23 mouse cellular contexts compared by ENCODE assay signal in the genomic region with DNA sequence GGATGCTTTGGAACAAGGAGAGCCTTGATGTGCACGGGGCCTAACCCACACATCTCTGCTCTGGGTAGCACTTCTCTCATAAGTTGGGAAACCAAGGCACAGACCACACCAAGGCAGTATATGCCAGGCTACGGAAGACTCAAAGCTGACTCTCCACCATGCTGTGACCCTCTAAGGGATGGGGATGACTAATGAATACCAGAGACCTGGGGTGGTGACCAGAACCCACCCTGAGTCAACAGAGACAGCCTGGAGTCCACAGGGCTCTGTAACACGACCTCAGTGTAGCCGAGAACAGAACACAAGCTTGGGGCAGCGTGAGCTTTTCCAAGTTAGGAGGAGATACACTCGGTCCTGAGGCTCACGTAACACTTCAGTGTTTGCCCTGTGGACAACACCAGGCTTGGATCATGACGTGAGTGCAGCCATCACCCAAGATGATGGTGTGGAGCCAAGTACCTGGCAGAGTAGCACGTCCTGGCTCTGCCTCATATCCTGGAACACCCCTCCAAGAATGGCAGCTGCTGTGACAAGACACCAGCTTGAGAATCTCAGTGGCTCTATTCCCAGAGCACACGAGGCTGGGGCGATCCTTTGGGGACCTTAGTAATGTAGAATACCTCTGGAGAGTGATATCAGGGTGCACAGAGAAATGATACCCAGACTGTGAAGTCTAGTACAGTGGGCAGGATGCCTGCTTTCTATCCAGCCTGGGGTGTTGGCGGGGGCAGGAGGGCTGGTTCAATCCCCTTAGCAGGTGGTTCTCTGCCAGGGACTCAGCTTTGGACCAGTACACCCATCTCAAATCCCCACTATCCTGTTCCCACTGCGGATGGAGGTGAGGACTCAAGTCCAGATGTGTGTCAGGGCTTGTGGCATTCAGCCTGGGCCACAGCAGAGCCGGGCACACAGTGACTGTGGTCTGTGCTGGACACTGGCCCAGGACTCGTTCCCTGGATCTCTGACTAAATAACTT. TPM values are rescaled to one million over a fixed set of nuclear protein-coding genes. Genes with fewer than 3 reads are reported as not detected.
DNase-seq lines count a peak whose midpoint lies in the region; ATAC-seq and TF ChIP-seq lines count a peak whose summit lies in the region.
"Had no signal": no experiment of that assay in that cellular context is flagged by ENCODE, and none has a peak within 500 bp of the region (broad histone marks: within the 10 kb centered on the region; RNA-seq: fewer than 3 reads in every experiment).

No protein-coding gene starts in this region.

- H3K4me2 ChIP-seq in heart, postnatal 0 days (ENCODE audit: low read depth, low read length), result no peak overlapping the region
- H3K4me2 ChIP-seq in stomach, embryonic 16.5 days (ENCODE audit: low read depth, low read length), result no peak overlapping the region
- H3K4me2 ChIP-seq in hindbrain, embryonic 14.5 days (replicated peaks), result no peak overlapping the region
- H3K4me2 ChIP-seq: embryonic facial prominence, embryonic 12.5 days; heart, embryonic 11.5 days; liver, embryonic 13.5 days had no signal

- H3K4me1 ChIP-seq in heart, postnatal 0 days (ENCODE audit: control insufficient read depth, insufficient read depth), result no peaks in the 10 kb centered on the region
- 0 out of 2 replicates have a peak, but pooled peaks cover 3% of the 10 kb centered on the region for H3K4me1 ChIP-seq in stomach, embryonic 16.5 days (ENCODE audit: control insufficient read depth, insufficient read depth, low read length)
- no peaks in the 10 kb centered on the region for H3K4me1 ChIP-seq in hindbrain, embryonic 14.5 days (replicated peaks; ENCODE audit: control insufficient read depth, insufficient read depth, low read length)
- H3K4me1 ChIP-seq: embryonic facial prominence, embryonic 12.5 days had no signal

- no peak for TF ChIP-seq CTCF in heart, postnatal 0 days (IDR thresholded peaks at IDR 0.05; ENCODE audit: low read depth)

- no peak overlapping the region for H3K4me3 ChIP-seq in heart, postnatal 0 days (ENCODE audit: low read depth, low read length)
- no peak overlapping the region for H3K4me3 ChIP-seq in stomach, embryonic 16.5 days (replicated peaks; ENCODE audit: low read length)
- no peak overlapping the region for H3K4me3 ChIP-seq in hindbrain, embryonic 14.5 days (replicated peaks; ENCODE audit: low read length)
- H3K4me3 ChIP-seq: embryonic facial prominence, embryonic 12.5 days; layer of hippocampus, adult 2 months; liver, embryonic 13.5 days had no signal

- no peak overlapping the region for H3K9ac ChIP-seq in heart, postnatal 0 days (replicated peaks; ENCODE audit: low read depth, low read length)
- H3K9ac ChIP-seq in stomach, embryonic 16.5 days (ENCODE audit: low read length), result no peak overlapping the region
- H3K9ac ChIP-seq in hindbrain, embryonic 14.5 days, result no peak overlapping the region
- H3K9ac ChIP-seq: embryonic facial prominence, embryonic 12.5 days; liver, embryonic 13.5 days had no signal

- no peaks in the 10 kb centered on the region for H3K9me3 ChIP-seq in heart, postnatal 0 days (replicated peaks; ENCODE audit: control insufficient read depth, low read length)
- no peaks in the 10 kb centered on the region for H3K9me3 ChIP-seq in stomach, embryonic 16.5 days (replicated peaks; ENCODE audit: control insufficient read depth, low read length)
- no peaks in the 10 kb centered on the region for H3K9me3 ChIP-seq in hindbrain, embryonic 14.5 days (ENCODE audit: control insufficient read depth, low read length)
- H3K9me3 ChIP-seq: embryonic facial prominence, embryonic 12.5 days; liver, embryonic 13.5 days had no signal

- DNase-seq in cerebellum, adult 9-10 months, result peak; percentile 42
- DNase-seq in cerebellum, adult 11-12 months, result no peak
- DNase-seq in heart, postnatal 0 days (ENCODE audit: low spot score), result no peak
- no peak for DNase-seq in heart, postnatal 14 days
- DNase-seq in gastrocnemius, postnatal 10 days, result peak; percentile 57
- DNase-seq in hindbrain, embryonic 14.5 days (ENCODE audit: low spot score), result no peak
- no peak for DNase-seq in right cerebral cortex, postnatal 14 days
- DNase-seq: B cell, adult 2 months; heart, postnatal 36 days; liver, embryonic 13.5 days; midbrain, embryonic 14.5 days; thymus, postnatal 36 days had no signal

- WGBS in heart, postnatal 0 days, result 68% methylated on average over 15 of the region's 15 CpGs
- WGBS in stomach, embryonic 16.5 days, result 73% methylated on average over 15 of the region's 15 CpGs
- 86% methylated on average over 15 of the region's 15 CpGs for WGBS in hindbrain, embryonic 14.5 days

- peaks cover 32% of the 10 kb centered on the region for H3K36me3 ChIP-seq in heart, postnatal 0 days (replicated peaks; ENCODE audit: control insufficient read depth, insufficient read depth, low read length)
- H3K36me3 ChIP-seq in stomach, embryonic 16.5 days (ENCODE audit: control insufficient read depth, insufficient read depth, low read length), result 0 out of 2 replicates have a peak, but pooled peaks cover 11% of the 10 kb centered on the region
- peaks cover 35% of the 10 kb centered on the region for H3K36me3 ChIP-seq in hindbrain, embryonic 14.5 days (replicated peaks; ENCODE audit: control insufficient read depth, insufficient read depth)

- no peak for TF ChIP-seq EP300 in heart, postnatal 0 days (IDR thresholded peaks at IDR 0.05; ENCODE audit: low read depth)

- intact Hi-C loops in heart, postnatal 14 days (cut with DNase I), result no loop called here

- no peak overlapping the region for H3K27ac ChIP-seq in heart, postnatal 0 days (ENCODE audit: low read depth)
- no peak overlapping the region for H3K27ac ChIP-seq in stomach, embryonic 16.5 days (ENCODE audit: low read length)
- no peak overlapping the region for H3K27ac ChIP-seq in hindbrain, embryonic 14.5 days
- H3K27ac ChIP-seq: embryonic facial prominence, embryonic 12.5 days; layer of hippocampus, adult 2 months had no signal

- no peaks in the 10 kb centered on the region for H3K27me3 ChIP-seq in heart, postnatal 0 days (ENCODE audit: control insufficient read depth, insufficient read depth, low read length)
- H3K27me3 ChIP-seq in stomach, embryonic 16.5 days (ENCODE audit: control insufficient read depth, insufficient read depth, low read length), result no peaks in the 10 kb centered on the region
- H3K27me3 ChIP-seq in hindbrain, embryonic 14.5 days (ENCODE audit: control insufficient read depth, insufficient read depth, low read length), result no peaks in the 10 kb centered on the region
- H3K27me3 ChIP-seq: embryonic facial prominence, embryonic 12.5 days; liver, embryonic 13.5 days had no signal

- peak; percentile 30; the same call in 1 of the 2 replicates for ATAC-seq in heart, postnatal 0 days (ENCODE audit: insufficient read depth, low read depth)
- ATAC-seq in stomach, embryonic 16.5 days (ENCODE audit: insufficient read depth, low FRiP score), result peak; percentile 52; the same call in 1 of the 2 replicates
- ATAC-seq in hindbrain, embryonic 14.5 days (ENCODE audit: low FRiP score), result no peak
- ATAC-seq: hindbrain, embryonic 16.5 days had no signal

RNA-seq across cellular contexts. Expression of a gene that starts 17.4 kb away (rescaled TPM):
- 24.7 and 27.1 TPM in 2 replicates for total RNA-seq in heart, postnatal 0 days (2014; rRNA removed; ENCODE audit: low replicate concordance)
- 5.8 and 7.1 TPM in 2 replicates for polyA plus RNA-seq in heart, postnatal 0 days (2015; fragmentation: Nextera tagmentation; extraction: Ambion mirVana)
- 1 to 10 TPM; 6.7 to 7.0 TPM for total RNA-seq in heart, postnatal 14 days (2021)
- 10 to 100 TPM in 1 of 2 experiments, 1 to 10 TPM in 1; 8.1 to 10.7 TPM for total RNA-seq in gastrocnemius, postnatal 10 days (2021)
- 19.8 and 20.0 TPM in 2 replicates for polyA plus RNA-seq in stomach, embryonic 16.5 days (2015; fragmentation: Nextera tagmentation; extraction: Ambion mirVana)
- polyA plus RNA-seq in hindbrain, embryonic 14.5 days (2014; fragmentation: Nextera tagmentation; extraction: Ambion mirVana), result 57.3 and 65.0 TPM in 2 replicates

RNA-seq across cellular contexts. Expression of a gene that starts 54.6 kb away (rescaled TPM):
- total RNA-seq in heart, postnatal 0 days (2014; rRNA removed; ENCODE audit: low replicate concordance), result not detected in 2 replicates
- polyA plus RNA-seq in heart, postnatal 0 days (2015; fragmentation: Nextera tagmentation; extraction: Ambion mirVana), result not detected in 2 replicates
- not detected for total RNA-seq in heart, postnatal 14 days (2021)
- not detected for total RNA-seq in gastrocnemius, postnatal 10 days (2021)
- 0.19 and 0.40 TPM in 2 replicates for polyA plus RNA-seq in stomach, embryonic 16.5 days (2015; fragmentation: Nextera tagmentation; extraction: Ambion mirVana)
- not detected in 2 replicates for polyA plus RNA-seq in hindbrain, embryonic 14.5 days (2014; fragmentation: Nextera tagmentation; extraction: Ambion mirVana)
- total RNA-seq: adrenal gland, postnatal 25 days; heart, postnatal 36 days; layer of hippocampus, adult 2 months; megakaryocyte, adult 5-6 weeks had no signal
- polyA plus RNA-seq: embryonic facial prominence, embryonic 12.5 days; heart, embryonic 11.5 days; kidney, embryonic 16.5 days; limb, embryonic 11.5 days; lung, embryonic 16.5 days; midbrain, embryonic 14.5 days; testis, adult 2 months had no signal

RNA-seq across cellular contexts. Expression of a gene that starts 59.5 kb away (rescaled TPM):
- total RNA-seq in heart, postnatal 0 days (2014; rRNA removed; ENCODE audit: low replicate concordance), result 23.0 and 27.9 TPM in 2 replicates
- polyA plus RNA-seq in heart, postnatal 0 days (2015; fragmentation: Nextera tagmentation; extraction: Ambion mirVana), result 10.6 and 17.9 TPM in 2 replicates
- 10 to 100 TPM; 16.0 to 24.5 TPM for total RNA-seq in heart, postnatal 14 days (2021)
- total RNA-seq in gastrocnemius, postnatal 10 days (2021), result 10 to 100 TPM in 1 of 2 experiments, 1 to 10 TPM in 1; 6.0 to 11.1 TPM
- 35.9 and 36.4 TPM in 2 replicates for polyA plus RNA-seq in stomach, embryonic 16.5 days (2015; fragmentation: Nextera tagmentation; extraction: Ambion mirVana)
- polyA plus RNA-seq in hindbrain, embryonic 14.5 days (2014; fragmentation: Nextera tagmentation; extraction: Ambion mirVana), result 37.8 and 50.5 TPM in 2 replicates

Comparison
In these comparisons a context has a peak if more than half of its experiments do, and no peak if none do; other contexts are left out.
1. DNase-seq: peak in cerebellum, adult 9-10 months (single experiment) and gastrocnemius, postnatal 10 days (single experiment); none in cerebellum, adult 11-12 months (single experiment), heart, postnatal 0 days (single experiment), heart, postnatal 14 days (0 of 2), hindbrain, embryonic 14.5 days (single experiment) and right cerebral cortex, postnatal 14 days (single experiment).